Mouse (Mus musculus): ENCODE results near the gene Urb2. TPM values are rescaled to one million over a fixed set of nuclear protein-coding genes. Genes with fewer than 3 reads are reported as not detected.
"Not testable (repeated sequence)": the region's sequence is repeated elsewhere in the genome, so short reads cannot be mapped to it uniquely, and the experiment has no call there.

The Urb2 gene
- polyA plus RNA-seq, 1 experiment from 2014 or later, result 9.6 TPM

DNA sequence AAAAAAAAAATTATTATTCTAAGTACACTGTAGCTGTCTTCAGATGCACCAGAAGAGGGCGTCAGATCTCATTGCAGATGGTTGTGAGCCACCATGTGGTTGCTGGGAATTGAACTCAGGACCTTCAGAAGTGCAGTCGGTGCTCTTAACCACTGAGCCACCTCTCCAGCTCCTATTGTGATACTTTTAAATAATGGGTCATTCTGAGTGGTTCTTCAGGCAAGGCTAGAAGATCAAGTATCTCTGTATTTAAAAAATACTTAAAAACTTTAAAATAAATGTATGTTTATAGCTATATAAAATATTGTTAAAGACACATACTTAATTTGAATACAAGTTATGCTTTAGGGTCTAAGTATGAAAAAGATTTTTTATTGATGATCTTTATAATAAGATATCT is 5.0 kb downstream of the Urb2 start:
- H3K4me3 ChIP-seq (ENCODE audit: low read depth, low read length); H3K27me3 ChIP-seq (replicated peaks; ENCODE audit: control insufficient read depth, insufficient read depth, low read length); H3K4me1 ChIP-seq (replicated peaks; ENCODE audit: control insufficient read depth, insufficient read depth, low read length); H3K9me3 ChIP-seq (ENCODE audit: control insufficient read depth, low read length); H3K9ac ChIP-seq (ENCODE audit: low read length); H3K27ac ChIP-seq (ENCODE audit: low read depth); H3K4me2 ChIP-seq (ENCODE audit: low read length); DNase-seq (ENCODE audit: low spot score); ATAC-seq (replicated peaks; ENCODE audit: low FRiP score, low TSS enrichment, low read depth): not testable (repeated sequence)
- H3K36me3 ChIP-seq (ENCODE audit: control insufficient read depth, insufficient read depth, low read length), result peaks cover 65% of the 10 kb centered on the region
- 82% methylated on average over 2 of the region's 2 CpGs for WGBS

DNA sequence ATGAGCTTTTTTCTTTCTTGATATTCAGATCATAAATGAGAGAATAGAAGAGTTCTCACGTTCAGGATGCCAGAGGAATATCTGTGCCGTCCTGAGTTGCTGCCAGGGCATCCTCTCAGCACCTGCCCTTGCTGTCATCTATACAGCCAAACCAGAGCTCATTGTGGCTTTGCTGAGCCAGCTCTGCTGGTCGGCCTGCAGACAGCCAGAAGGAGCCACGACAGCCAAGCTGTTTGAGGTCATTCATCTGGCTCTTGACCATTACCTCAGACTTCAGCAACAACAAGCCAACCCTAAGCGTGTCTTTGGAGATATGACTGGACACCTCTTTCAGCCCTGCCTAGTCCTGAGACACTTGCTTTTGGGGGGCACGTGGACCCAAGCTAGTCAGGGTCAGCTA is 6.5 kb downstream of the Urb2 start:
- no peak overlapping the region for H3K4me3 ChIP-seq (ENCODE audit: low read depth, low read length)
- peaks cover 72% of the 10 kb centered on the region for H3K36me3 ChIP-seq (ENCODE audit: control insufficient read depth, insufficient read depth, low read length)
- H3K27ac ChIP-seq (ENCODE audit: low read depth), result no peak overlapping the region
- ATAC-seq (replicated peaks; ENCODE audit: low FRiP score, low TSS enrichment, low read depth) (no peak), DNase-seq (ENCODE audit: low spot score) (no peak)
- no peak overlapping the region for H3K4me2 ChIP-seq (ENCODE audit: low read length)
- no peaks in the 10 kb centered on the region for H3K27me3 ChIP-seq (replicated peaks; ENCODE audit: control insufficient read depth, insufficient read depth, low read length)
- H3K9me3 ChIP-seq (ENCODE audit: control insufficient read depth, low read length), result no peaks in the 10 kb centered on the region
- 85% methylated on average over 6 of the region's 6 CpGs for WGBS
- no peak overlapping the region for H3K9ac ChIP-seq (ENCODE audit: low read length)
- H3K4me1 ChIP-seq (replicated peaks; ENCODE audit: control insufficient read depth, insufficient read depth, low read length), result no peaks in the 10 kb centered on the region

DNA sequence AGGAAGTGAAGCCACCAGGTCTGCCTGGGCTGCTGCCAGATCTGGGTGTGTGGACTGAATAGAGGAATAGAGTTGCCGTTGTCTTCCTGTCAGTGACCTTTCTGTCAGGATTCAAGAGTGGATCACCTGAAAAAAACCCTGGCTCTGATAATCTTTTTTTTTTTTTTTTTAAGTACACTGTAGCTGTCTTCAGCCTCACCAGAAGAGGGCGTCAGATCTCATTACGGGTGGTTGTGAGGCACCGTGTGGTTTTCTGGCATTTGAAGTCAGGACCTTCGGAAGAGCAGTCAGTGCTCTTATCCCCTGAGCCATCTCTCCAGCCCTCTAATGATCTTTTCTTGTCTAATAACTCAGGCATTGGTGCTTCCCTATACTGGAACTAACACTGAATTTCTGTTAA is 12.1 kb downstream of the Urb2 start:
- WGBS, result 73% methylated on average over 5 of the region's 5 CpGs
- Histone ChIP-seq H3K27ac (ENCODE audit: low read depth) (no peak overlapping the region), H3K27me3 (replicated peaks; ENCODE audit: control insufficient read depth, insufficient read depth, low read length) (no peaks in the 10 kb centered on the region), H3K4me2 (ENCODE audit: low read length) (no peak overlapping the region), H3K36me3 (ENCODE audit: control insufficient read depth, insufficient read depth, low read length) (peaks cover 83% of the 10 kb centered on the region), H3K9ac (ENCODE audit: low read length) (no peak overlapping the region), H3K9me3 (ENCODE audit: control insufficient read depth, low read length) (no peaks in the 10 kb centered on the region), H3K4me3 (ENCODE audit: low read depth, low read length) (no peak overlapping the region), H3K4me1 (replicated peaks; ENCODE audit: control insufficient read depth, insufficient read depth, low read length) (no peaks in the 10 kb centered on the region)
- DNase-seq (ENCODE audit: low spot score) (no peak), ATAC-seq (replicated peaks; ENCODE audit: low FRiP score, low TSS enrichment, low read depth) (no peak)

DNA sequence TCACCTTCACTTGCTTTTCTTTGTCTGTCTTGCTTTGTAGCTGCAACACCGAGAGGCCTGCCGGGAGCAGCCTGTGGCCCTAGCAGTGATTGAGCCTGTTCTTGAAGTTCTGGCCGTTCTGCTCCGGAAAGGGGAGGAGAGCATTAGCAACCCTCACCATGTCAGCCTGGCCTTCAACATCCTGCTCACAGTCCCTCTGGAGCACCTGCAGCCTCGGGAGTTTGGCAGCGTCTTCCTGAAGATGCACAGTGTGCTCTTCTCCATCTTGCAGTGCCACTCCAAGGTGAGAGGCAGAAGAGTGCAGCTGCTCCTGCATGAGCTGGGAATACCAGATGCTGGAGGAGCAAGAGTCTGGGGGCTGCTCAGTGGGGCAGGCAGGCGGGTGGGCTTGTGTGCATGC is 16.8 kb downstream of the Urb2 start:
- 85% methylated on average over 7 of the region's 7 CpGs for WGBS
- DNase-seq (ENCODE audit: low spot score), result no peak
- ATAC-seq (replicated peaks; ENCODE audit: low FRiP score, low TSS enrichment, low read depth), result no peak

DNA sequence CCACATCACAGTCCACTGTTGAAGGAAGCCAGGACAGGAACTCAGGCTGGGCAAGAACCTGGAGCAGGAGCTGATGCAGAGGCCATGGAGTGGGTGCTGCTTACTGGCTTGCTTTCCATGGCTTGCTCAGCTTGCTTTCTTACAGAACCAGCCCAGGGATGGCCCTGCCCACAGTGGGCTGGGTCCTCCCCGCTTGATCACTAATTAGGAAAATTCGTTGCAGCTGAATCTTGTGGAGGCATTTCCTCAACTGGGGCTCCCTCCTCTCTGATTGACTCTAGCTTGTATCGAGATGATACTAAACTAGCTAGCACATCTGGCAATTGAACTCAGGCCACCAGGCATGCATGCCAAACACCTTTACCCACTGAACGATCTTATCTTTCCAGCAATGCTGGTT is 18.0 kb downstream of the Urb2 start:
- Histone ChIP-seq H3K9ac (ENCODE audit: low read length) (no peak overlapping the region), H3K9me3 (ENCODE audit: control insufficient read depth, low read length) (no peaks in the 10 kb centered on the region), H3K27me3 (replicated peaks; ENCODE audit: control insufficient read depth, insufficient read depth, low read length) (no peaks in the 10 kb centered on the region), H3K4me3 (ENCODE audit: low read depth, low read length) (no peak overlapping the region), H3K4me2 (ENCODE audit: low read length) (no peak overlapping the region), H3K36me3 (ENCODE audit: control insufficient read depth, insufficient read depth, low read length) (peaks cover 88% of the 10 kb centered on the region), H3K27ac (ENCODE audit: low read depth) (no peak overlapping the region), H3K4me1 (replicated peaks; ENCODE audit: control insufficient read depth, insufficient read depth, low read length) (no peaks in the 10 kb centered on the region)
- ATAC-seq (replicated peaks; ENCODE audit: low FRiP score, low TSS enrichment, low read depth) (no peak), DNase-seq (ENCODE audit: low spot score) (peak; percentile 24)
- 84% methylated on average over 4 of the region's 4 CpGs for WGBS

More for the DNA sequence above, 16.8 kb downstream of the Urb2 start:
- no peak overlapping the region for H3K9ac ChIP-seq (ENCODE audit: low read length)
- H3K4me1 ChIP-seq (replicated peaks; ENCODE audit: control insufficient read depth, insufficient read depth, low read length), result no peaks in the 10 kb centered on the region
- no peak overlapping the region for H3K4me3 ChIP-seq (ENCODE audit: low read depth, low read length)
- H3K9me3 ChIP-seq (ENCODE audit: control insufficient read depth, low read length), result no peaks in the 10 kb centered on the region
- H3K27me3 ChIP-seq (replicated peaks; ENCODE audit: control insufficient read depth, insufficient read depth, low read length), result no peaks in the 10 kb centered on the region
- H3K27ac ChIP-seq (ENCODE audit: low read depth), result no peak overlapping the region
- H3K4me2 ChIP-seq (ENCODE audit: low read length), result no peak overlapping the region
- H3K36me3 ChIP-seq (ENCODE audit: control insufficient read depth, insufficient read depth, low read length), result peaks cover 89% of the 10 kb centered on the region

DNA sequence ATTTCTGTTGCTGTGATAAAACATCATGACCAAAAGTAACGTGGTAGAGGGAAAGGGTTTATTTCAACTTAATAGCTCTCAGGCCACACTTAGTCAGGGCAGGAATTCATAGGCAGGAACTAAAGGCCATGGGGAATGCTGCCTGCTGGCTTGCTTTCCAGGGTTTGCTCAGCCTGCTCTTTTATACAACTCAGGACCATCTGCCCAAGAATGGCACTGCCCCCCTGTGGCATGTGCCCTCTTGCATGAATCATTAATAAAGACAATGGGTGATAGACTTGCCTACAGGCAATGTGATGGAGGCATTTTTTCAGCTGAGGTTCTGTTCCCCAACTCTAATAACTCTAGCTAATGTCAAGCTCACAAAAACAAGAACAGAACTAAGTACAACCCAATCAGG is 20.9 kb downstream of the Urb2 start:
- Histone ChIP-seq H3K27me3 (replicated peaks; ENCODE audit: control insufficient read depth, insufficient read depth, low read length) (no peaks in the 10 kb centered on the region), H3K36me3 (ENCODE audit: control insufficient read depth, insufficient read depth, low read length) (peaks cover 85% of the 10 kb centered on the region), H3K4me1 (replicated peaks; ENCODE audit: control insufficient read depth, insufficient read depth, low read length) (no peaks in the 10 kb centered on the region), H3K4me3 (ENCODE audit: low read depth, low read length) (no peak overlapping the region), H3K9me3 (ENCODE audit: control insufficient read depth, low read length) (no peaks in the 10 kb centered on the region), H3K9ac (ENCODE audit: low read length) (no peak overlapping the region), H3K4me2 (ENCODE audit: low read length) (no peak overlapping the region), H3K27ac (ENCODE audit: low read depth) (no peak overlapping the region)
- ATAC-seq (replicated peaks; ENCODE audit: low FRiP score, low TSS enrichment, low read depth) (no peak), DNase-seq (ENCODE audit: low spot score) (peak; percentile 25)
- 91% methylated on average over 1 of the region's 1 CpGs for WGBS

DNA sequence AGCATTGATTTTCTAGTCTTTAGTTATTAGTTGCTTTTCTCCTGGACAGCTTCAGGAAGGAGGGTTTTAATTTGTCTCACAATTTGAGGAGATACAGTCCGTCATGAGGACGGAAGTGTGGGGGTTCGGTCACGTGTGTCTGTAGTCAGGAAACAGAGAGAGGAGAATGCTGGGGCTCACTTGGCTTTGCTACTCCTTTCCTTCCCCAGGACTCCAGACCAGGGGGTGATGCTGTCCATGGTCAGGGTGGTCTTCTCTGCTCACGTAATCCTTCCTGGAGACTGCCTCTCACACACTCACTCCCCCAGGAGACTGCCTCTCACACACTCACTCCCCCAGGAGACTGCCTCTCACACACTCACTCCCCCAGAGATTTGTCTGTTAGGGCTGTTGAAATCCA is 23.1 kb downstream of the Urb2 start:
- DNase-seq (ENCODE audit: low spot score), result peak; percentile 15
- Histone ChIP-seq H3K9ac (ENCODE audit: low read length) (no peak overlapping the region), H3K27ac (ENCODE audit: low read depth) (no peak overlapping the region), H3K4me1 (replicated peaks; ENCODE audit: control insufficient read depth, insufficient read depth, low read length) (no peaks in the 10 kb centered on the region), H3K4me2 (ENCODE audit: low read length) (no peak overlapping the region), H3K36me3 (ENCODE audit: control insufficient read depth, insufficient read depth, low read length) (peaks cover 75% of the 10 kb centered on the region), H3K9me3 (ENCODE audit: control insufficient read depth, low read length) (no peaks in the 10 kb centered on the region), H3K4me3 (ENCODE audit: low read depth, low read length) (no peak overlapping the region), H3K27me3 (replicated peaks; ENCODE audit: control insufficient read depth, insufficient read depth, low read length) (no peaks in the 10 kb centered on the region)
- ATAC-seq (replicated peaks; ENCODE audit: low FRiP score, low TSS enrichment, low read depth), result no peak
- 95% methylated on average over 5 of the region's 5 CpGs for WGBS

DNA sequence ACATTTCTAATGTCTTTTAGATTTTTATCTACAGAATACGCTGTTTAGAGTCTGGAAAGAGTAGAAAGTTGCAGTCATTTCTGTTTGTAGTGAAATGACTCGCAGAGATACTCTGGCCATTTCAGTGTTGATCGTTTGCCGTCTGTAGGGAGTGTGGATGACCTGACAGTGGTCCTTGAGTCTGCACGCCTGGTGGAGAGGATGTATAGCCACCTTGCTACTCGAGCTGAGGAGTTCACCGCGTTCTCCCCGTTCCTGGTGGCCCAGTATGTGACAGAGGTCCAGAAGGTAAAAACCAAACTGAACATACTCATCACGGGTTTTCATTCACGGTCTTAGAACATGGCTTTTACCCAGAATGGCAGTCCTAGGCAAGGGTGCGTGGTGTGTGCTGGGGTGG is 23.6 kb downstream of the Urb2 start:
- Histone ChIP-seq H3K27me3 (replicated peaks; ENCODE audit: control insufficient read depth, insufficient read depth, low read length) (no peaks in the 10 kb centered on the region), H3K9me3 (ENCODE audit: control insufficient read depth, low read length) (no peaks in the 10 kb centered on the region), H3K4me1 (replicated peaks; ENCODE audit: control insufficient read depth, insufficient read depth, low read length) (no peaks in the 10 kb centered on the region), H3K36me3 (ENCODE audit: control insufficient read depth, insufficient read depth, low read length) (peaks cover 70% of the 10 kb centered on the region), H3K9ac (ENCODE audit: low read length) (no peak overlapping the region), H3K27ac (ENCODE audit: low read depth) (no peak overlapping the region), H3K4me3 (ENCODE audit: low read depth, low read length) (no peak overlapping the region), H3K4me2 (ENCODE audit: low read length) (no peak overlapping the region)
- ATAC-seq (replicated peaks; ENCODE audit: low FRiP score, low TSS enrichment, low read depth), result no peak
- 93% methylated on average over 12 of the region's 12 CpGs for WGBS
- DNase-seq (ENCODE audit: low spot score), result peak; percentile 25

DNA sequence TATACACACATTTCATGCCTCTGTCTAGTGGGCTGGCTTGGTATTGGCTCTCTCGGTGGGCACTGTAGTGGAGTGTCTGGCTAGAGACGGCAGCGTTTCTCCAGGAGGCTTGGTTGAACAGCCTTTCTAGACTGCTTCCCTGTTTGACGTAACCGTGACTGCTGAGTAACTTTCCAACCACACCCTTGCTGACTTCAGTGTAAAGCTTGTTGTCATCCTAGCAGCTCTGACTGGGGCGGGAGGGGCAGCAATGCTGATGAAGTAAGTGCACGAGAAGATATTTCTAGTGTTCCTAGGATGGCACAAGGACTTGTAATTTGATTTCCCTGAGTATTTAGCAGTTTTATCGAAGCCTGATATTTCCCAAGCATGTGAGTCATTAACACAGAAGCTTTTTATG is 24.5 kb downstream of the Urb2 start:
- H3K4me2 ChIP-seq (ENCODE audit: low read length), result no peak overlapping the region
- no peak overlapping the region for H3K4me3 ChIP-seq (ENCODE audit: low read depth, low read length)
- H3K36me3 ChIP-seq (ENCODE audit: control insufficient read depth, insufficient read depth, low read length), result peaks cover 67% of the 10 kb centered on the region
- DNase-seq (ENCODE audit: low spot score) (peak; percentile 25), ATAC-seq (replicated peaks; ENCODE audit: low FRiP score, low TSS enrichment, low read depth) (no peak)
- no peaks in the 10 kb centered on the region for H3K4me1 ChIP-seq (replicated peaks; ENCODE audit: control insufficient read depth, insufficient read depth, low read length)
- no peak overlapping the region for H3K27ac ChIP-seq (ENCODE audit: low read depth)
- H3K9ac ChIP-seq (ENCODE audit: low read length), result no peak overlapping the region
- no peaks in the 10 kb centered on the region for H3K27me3 ChIP-seq (replicated peaks; ENCODE audit: control insufficient read depth, insufficient read depth, low read length)
- H3K9me3 ChIP-seq (ENCODE audit: control insufficient read depth, low read length), result no peaks in the 10 kb centered on the region
- 87% methylated on average over 8 of the region's 8 CpGs for WGBS
